Mouse (Mus musculus) liver, embryonic 13.5 days (tissue): Measurements from ENCODE around the gene Fastkd3. TPM values are rescaled to one million over a fixed set of nuclear protein-coding genes. Genes with fewer than 3 reads are reported as not detected.

Source experiments
- ATAC-seq: fragments of 200-750 bp; cut with Nextera tagmentation; 2 replicates; pipeline ENCODE4 v1.8.0; 2017; ENCODE audit warnings: low read depth, mild to moderate bottlenecking, moderate number of reproducible peaks, moderate library complexity
- DNase-seq: peaks from one replicate; pipeline ENCODE4 v3.0.0; 2022
- H3K27ac ChIP-seq: fragments of 300-500 bp; sonication (generic); 2 replicates; pipeline ENCODE4 v1.5.1; 2015; ENCODE audit warnings: moderate library complexity, mild to moderate bottlenecking, inconsistent platforms
- H3K27me3 ChIP-seq: fragments of 300-500 bp; sonication (generic); 2 replicates; pipeline ENCODE4 v1.6.1; 2015; ENCODE audit warnings: mild to moderate bottlenecking, inconsistent platforms
- H3K36me3 ChIP-seq: fragments of 300-500 bp; sonication (generic); 2 replicates; pipeline ENCODE4 v1.6.1; 2015; ENCODE audit warnings: mild to moderate bottlenecking, inconsistent platforms
- H3K4me1 ChIP-seq: fragments of 300-500 bp; sonication (generic); replicated peaks from 2 replicates; pipeline ENCODE4 v1.6.1; 2015; ENCODE audit warnings: inconsistent platforms
- H3K4me2 ChIP-seq: fragments of 300-500 bp; sonication (generic); 2 replicates; pipeline ENCODE4 v1.6.1; 2015; ENCODE audit warnings: inconsistent platforms, mild to moderate bottlenecking, moderate library complexity
- H3K4me3 ChIP-seq: fragments of 300-500 bp; sonication (generic); replicated peaks from 2 replicates; pipeline ENCODE4 v1.5.1; 2015; ENCODE audit warnings: mild to moderate bottlenecking, inconsistent platforms
- H3K9ac ChIP-seq: fragments of 300-500 bp; sonication (generic); 2 replicates; pipeline ENCODE4 v1.6.1; 2015; ENCODE audit warnings: mild to moderate bottlenecking, inconsistent platforms
- H3K9me3 ChIP-seq: fragments of 300-500 bp; sonication (generic); replicated peaks from 2 replicates; pipeline ENCODE4 v1.6.1; 2016; ENCODE audit warnings: inconsistent platforms
- WGBS: fragments of 180-500 bp; shearing (Covaris S2); methylation state at CpG from one replicate; pipeline ENCODE4 v1.1.7; 2015; ENCODE audit not compliant: insufficient replicate concordance; 5-methylcytosine and 5-hydroxymethylcytosine counted together
- polyA plus RNA-seq: library from polyadenylated mRNA; unstranded; fragments of >200 nt; fragmentation: Nextera tagmentation; extraction: Ambion mirVana; gene quantifications from 2 replicates; pipeline ENCODE4 v1.2.1, GENCODE M21; 2015

Fastkd3 gene
- polyA plus RNA-seq, 1 experiment from 2014 or later, result 16.4 TPM

- H3K27ac ChIP-seq, result peak overlapping the region; percentile 64
- peak overlapping the region; percentile 83 for H3K9ac ChIP-seq
- ATAC-seq, result no peak
- no peaks in the 10 kb centered on the region for H3K27me3 ChIP-seq
- peak overlapping the region; percentile 85 for H3K4me3 ChIP-seq
- peaks cover 24% of the 10 kb centered on the region for H3K4me1 ChIP-seq
- H3K4me2 ChIP-seq, result peak overlapping the region; percentile 82
- peaks cover 57% of the 10 kb centered on the region for H3K36me3 ChIP-seq
- no peak for DNase-seq
- WGBS, result under 1% methylated on average over 11 of the region's 11 CpGs
- no peaks in the 10 kb centered on the region for H3K9me3 ChIP-seq
Observed at GRCm38 (mm10) chr13:68582517-68582780, 415 bp downstream of the Fastkd3 start.

DNA sequence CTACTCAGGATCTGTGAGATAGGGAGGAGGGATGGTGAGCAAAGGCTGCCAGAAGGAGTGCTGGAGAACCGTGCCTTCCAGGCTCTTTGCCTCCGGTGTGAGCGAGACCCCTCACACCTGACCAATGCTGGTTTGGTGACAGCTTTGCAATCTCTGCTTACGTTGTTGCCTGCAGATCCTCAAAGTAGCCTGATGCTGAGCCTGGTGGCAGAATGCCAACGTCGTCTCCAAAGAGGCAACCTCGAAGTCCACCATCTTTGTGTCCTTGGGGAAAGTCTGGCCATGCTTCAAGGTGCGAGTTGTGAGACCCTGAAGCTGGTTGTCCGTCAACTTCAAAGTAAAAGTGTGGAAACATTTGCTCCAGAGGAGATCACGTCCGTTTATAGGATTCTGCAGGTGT lies 1.9 kb downstream of the Fastkd3 start:
- ATAC-seq (no peak), DNase-seq (no peak)
- H3K27ac ChIP-seq, result no peak overlapping the region
- H3K4me2 ChIP-seq, result no peak overlapping the region
- H3K9me3 ChIP-seq, result no peaks in the 10 kb centered on the region
- H3K9ac ChIP-seq, result no peak overlapping the region
- H3K4me1 ChIP-seq, result peaks cover 24% of the 10 kb centered on the region
- H3K27me3 ChIP-seq, result no peaks in the 10 kb centered on the region
- no peak overlapping the region for H3K4me3 ChIP-seq
- 87% methylated on average over 11 of the region's 11 CpGs for WGBS
- peaks cover 57% of the 10 kb centered on the region for H3K36me3 ChIP-seq

- no peak for DNase-seq
- Histone ChIP-seq H3K4me3 (no peak overlapping the region), H3K9me3 (no peaks in the 10 kb centered on the region), H3K27me3 (no peaks in the 10 kb centered on the region), H3K9ac (no peak overlapping the region), H3K27ac (no peak overlapping the region), H3K4me2 (no peak overlapping the region), H3K4me1 (peaks cover 22% of the 10 kb centered on the region), H3K36me3 (peaks cover 67% of the 10 kb centered on the region)
- no peak for ATAC-seq
- WGBS, result 81% methylated on average over 7 of the region's 7 CpGs
Observed at GRCm38 (mm10) chr13:68585441-68585840, 3.4 kb downstream of the Fastkd3 start.

DNA sequence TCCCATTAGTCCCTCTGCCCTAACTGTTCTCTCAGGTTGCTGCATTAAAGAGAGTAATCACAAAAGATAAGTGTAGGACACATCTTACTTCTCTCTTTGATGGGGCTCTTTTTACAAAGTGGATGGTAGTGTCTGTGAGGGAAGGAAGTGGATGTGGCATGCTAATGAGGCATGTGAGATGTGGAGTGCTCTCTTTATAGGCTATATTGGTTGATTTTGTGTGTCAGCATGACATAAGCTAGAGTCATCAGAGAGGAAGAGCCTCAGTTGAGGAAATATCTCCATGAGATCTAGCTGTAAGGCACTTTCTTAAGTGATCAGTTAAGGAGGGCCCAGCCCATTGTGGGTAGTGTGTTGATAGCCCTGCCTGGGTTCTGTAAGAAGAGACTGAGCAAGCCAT lies 6.3 kb downstream of the Fastkd3 start:
- Histone ChIP-seq H3K4me3 (no peak overlapping the region), H3K9me3 (no peaks in the 10 kb centered on the region), H3K36me3 (peaks cover 94% of the 10 kb centered on the region), H3K27me3 (no peaks in the 10 kb centered on the region), H3K27ac (no peak overlapping the region), H3K9ac (no peak overlapping the region), H3K4me1 (peaks cover 3% of the 10 kb centered on the region; the same call in 1 of the 2 replicates), H3K4me2 (no peak overlapping the region)
- ATAC-seq (0 out of 2 replicates have a peak, but pooled peaks have one; percentile 10), DNase-seq (no peak)

- H3K9ac ChIP-seq, result no peak overlapping the region
- DNase-seq, result no peak
- H3K27ac ChIP-seq, result no peak overlapping the region
- WGBS, result 76% methylated on average over 1 of the region's 1 CpGs
- no peaks in the 10 kb centered on the region for H3K27me3 ChIP-seq
- H3K4me2 ChIP-seq, result no peak overlapping the region
- no peaks in the 10 kb centered on the region for H3K9me3 ChIP-seq
- H3K4me3 ChIP-seq, result no peak overlapping the region
- peaks cover 45% of the 10 kb centered on the region for H3K36me3 ChIP-seq
- H3K4me1 ChIP-seq, result peaks cover 17% of the 10 kb centered on the region
- no peak for ATAC-seq
Observed at GRCm38 (mm10) chr13:68593797-68594196, 11.8 kb downstream of the Fastkd3 start.

DNA sequence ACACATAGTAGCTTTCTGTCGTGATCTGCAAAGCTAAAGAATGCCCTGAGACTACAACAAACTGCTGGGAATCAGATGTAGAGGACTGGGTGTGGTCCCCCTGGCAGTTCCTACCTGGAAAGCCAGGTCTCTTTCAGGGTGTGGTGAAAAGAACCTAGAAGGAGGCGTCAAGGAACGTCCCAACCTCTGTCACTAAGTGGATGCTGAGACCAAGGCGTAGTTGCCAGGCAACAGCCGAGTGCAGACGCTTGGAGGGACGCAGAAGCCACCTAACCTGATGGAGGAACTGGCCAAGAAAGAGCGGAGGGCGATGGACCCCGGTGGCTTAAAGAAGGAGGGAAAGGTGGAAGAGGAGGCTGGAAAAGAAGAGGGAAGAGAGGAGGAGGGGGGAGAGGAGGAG lies 15.2 kb downstream of the Fastkd3 start, which contains the start of gene 1700001L19Rik:
TSS of gene 1700001L19Rik (plus strand) at position 223 of the 400 bp plus-strand sequence.
- H3K36me3 ChIP-seq, result peaks cover 13% of the 10 kb centered on the region
- H3K4me2 ChIP-seq, result peak within 1 kb of the TSS; percentile 47
- H3K9ac ChIP-seq, result no peak within 1 kb of the TSS
- 18% methylated on average over 10 of the region's 10 CpGs for WGBS
- no peaks in the 10 kb centered on the region for H3K9me3 ChIP-seq
- no peak within 1 kb of the TSS for H3K27ac ChIP-seq
- no peaks in the 10 kb centered on the region for H3K27me3 ChIP-seq
- DNase-seq (no peak), ATAC-seq (no peak)
- H3K4me3 ChIP-seq, result no peak within 1 kb of the TSS
- H3K4me1 ChIP-seq, result peaks cover 27% of the 10 kb centered on the region

DNA sequence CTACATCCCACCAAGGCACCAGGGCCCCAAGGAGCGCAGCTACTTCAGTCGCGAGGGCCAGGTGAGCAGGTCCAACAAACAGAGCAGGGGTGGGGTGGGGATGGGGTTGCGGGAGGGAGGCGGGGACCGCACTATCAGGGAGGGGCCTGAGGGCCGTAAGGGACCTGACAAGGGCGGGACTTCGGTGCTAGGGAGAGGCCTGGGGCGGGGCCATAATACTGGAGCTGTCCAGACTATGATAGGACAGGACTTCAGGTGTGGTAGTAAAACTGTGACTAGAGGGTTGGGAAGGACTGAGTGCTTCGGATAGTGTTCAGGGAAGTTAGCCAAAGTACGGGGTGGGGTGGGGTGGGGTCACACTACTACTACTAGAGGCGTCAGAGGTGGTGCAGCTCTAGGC lies 15.6 kb downstream of the Fastkd3 start:
- 11% methylated on average over 13 of the region's 13 CpGs for WGBS
- H3K9me3 ChIP-seq, result no peaks in the 10 kb centered on the region
- ATAC-seq, result peak; percentile 94
- peaks cover 8% of the 10 kb centered on the region for H3K36me3 ChIP-seq
- H3K4me2 ChIP-seq, result peak overlapping the region; percentile 47
- H3K4me1 ChIP-seq, result peaks cover 27% of the 10 kb centered on the region
- H3K27ac ChIP-seq, result no peak overlapping the region
- DNase-seq, result peak; percentile 41
- no peak overlapping the region for H3K4me3 ChIP-seq
- H3K9ac ChIP-seq, result no peak overlapping the region
- no peaks in the 10 kb centered on the region for H3K27me3 ChIP-seq

GRCm38 (mm10) chr13:68598953-68599352 lies 16.9 kb downstream of the Fastkd3 start:
- ATAC-seq (no peak), DNase-seq (no peak)
- H3K9ac ChIP-seq, result no peak overlapping the region
- H3K4me2 ChIP-seq, result no peak overlapping the region
- H3K27me3 ChIP-seq, result no peaks in the 10 kb centered on the region
- H3K36me3 ChIP-seq, result no peaks in the 10 kb centered on the region
- peaks cover 27% of the 10 kb centered on the region for H3K4me1 ChIP-seq
- no peak overlapping the region for H3K4me3 ChIP-seq
- H3K9me3 ChIP-seq, result no peaks in the 10 kb centered on the region
- H3K27ac ChIP-seq, result no peak overlapping the region

GRCm38 (mm10) chr13:68601184-68601583 lies 19.1 kb downstream of the Fastkd3 start:
- Histone ChIP-seq H3K27ac (no peak overlapping the region), H3K36me3 (no peaks in the 10 kb centered on the region), H3K27me3 (no peaks in the 10 kb centered on the region), H3K9ac (no peak overlapping the region), H3K4me3 (no peak overlapping the region), H3K4me2 (no peak overlapping the region), H3K4me1 (peaks cover 27% of the 10 kb centered on the region), H3K9me3 (no peaks in the 10 kb centered on the region)
- DNase-seq, result no peak
- no peak for ATAC-seq
- 34% methylated on average over 6 of the region's 6 CpGs for WGBS

GRCm38 (mm10) chr13:68603085-68603484 lies 21.1 kb downstream of the Fastkd3 start:
- no peak overlapping the region for H3K9ac ChIP-seq
- H3K36me3 ChIP-seq, result no peaks in the 10 kb centered on the region
- H3K9me3 ChIP-seq, result no peaks in the 10 kb centered on the region
- H3K4me1 ChIP-seq, result peaks cover 17% of the 10 kb centered on the region
- no peak overlapping the region for H3K27ac ChIP-seq
- WGBS, result 52% methylated on average over 6 of the region's 6 CpGs
- no peak overlapping the region for H3K4me3 ChIP-seq
- DNase-seq, result no peak
- H3K4me2 ChIP-seq, result no peak overlapping the region
- ATAC-seq, result no peak
- no peaks in the 10 kb centered on the region for H3K27me3 ChIP-seq

- DNase-seq (no peak), ATAC-seq (peak; percentile 70)
- WGBS, result 6% methylated on average over 11 of the region's 11 CpGs
- Histone ChIP-seq H3K9me3 (no peaks in the 10 kb centered on the region), H3K4me1 (no peaks in the 10 kb centered on the region), H3K27me3 (no peaks in the 10 kb centered on the region), H3K4me3 (no peak overlapping the region), H3K36me3 (no peaks in the 10 kb centered on the region), H3K4me2 (peak overlapping the region; percentile 35), H3K27ac (no peak overlapping the region), H3K9ac (no peak overlapping the region)
Observed at GRCm38 (mm10) chr13:68605689-68606126, 23.7 kb downstream of the Fastkd3 start.

DNA sequence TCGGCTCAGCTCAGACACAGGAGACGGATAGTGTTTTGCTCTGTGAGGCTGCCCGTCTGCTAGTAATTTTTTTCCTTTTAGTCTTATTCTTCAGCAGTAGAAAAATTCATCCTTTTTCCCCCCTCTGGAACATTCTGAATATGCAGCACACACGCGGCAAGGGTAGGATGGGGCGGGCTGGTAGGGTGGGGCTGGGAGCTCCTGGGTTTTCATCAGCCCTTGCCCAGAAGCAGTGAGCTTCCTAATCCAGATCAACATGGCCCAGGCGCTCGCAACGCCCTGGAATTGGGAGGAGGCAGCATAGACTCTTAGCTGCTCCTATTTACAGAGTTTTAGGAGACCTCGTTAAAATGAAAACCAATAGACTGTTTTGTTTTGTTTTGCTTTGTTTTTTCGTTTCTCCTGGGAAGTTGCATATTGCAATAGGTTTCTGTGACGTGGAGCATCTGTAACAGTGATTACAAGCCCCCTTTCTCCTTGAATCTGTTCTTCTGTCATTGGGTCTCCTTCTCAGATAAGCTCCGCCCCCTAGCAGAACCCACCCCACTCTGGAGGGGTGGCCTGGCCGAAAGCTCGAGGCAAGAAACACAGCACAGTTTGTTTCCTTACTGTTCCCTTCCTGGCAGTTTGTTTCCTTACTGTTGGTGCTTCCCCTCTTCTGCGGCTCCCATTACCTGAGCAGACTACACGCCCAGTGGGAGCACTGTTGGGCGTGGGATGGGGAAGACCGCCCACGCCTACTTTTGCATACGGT lies 25.8 kb downstream of the Fastkd3 start:
- H3K4me1 ChIP-seq, result no peaks in the 10 kb centered on the region
- H3K9me3 ChIP-seq, result no peaks in the 10 kb centered on the region
- H3K4me2 ChIP-seq, result peak overlapping the region; percentile 32
- no peak overlapping the region for H3K9ac ChIP-seq
- 41% methylated on average over 21 of the region's 21 CpGs for WGBS
- DNase-seq (no peak), ATAC-seq (no peak)
- H3K27me3 ChIP-seq, result no peaks in the 10 kb centered on the region
- no peak overlapping the region for H3K4me3 ChIP-seq
- H3K27ac ChIP-seq, result no peak overlapping the region
- no peaks in the 10 kb centered on the region for H3K36me3 ChIP-seq
